Mouse (Mus musculus) kidney, adult 2 months (tissue): Measurements from ENCODE around the gene Zpr1.

ENCODE experiments used
- CTCF ChIP-seq: fragments of 200-500 bp; conservative IDR thresholded peaks from 2 replicates; pipeline ENCODE4 v1.5.1; 2011; ENCODE audit warnings: low read depth, mild to moderate bottlenecking, control low read depth, low read length, moderate library complexity, mixed read lengths; ENCODE audit not compliant: insufficient read depth, insufficient read length
- POLR2A ChIP-seq: fragments of 200-500 bp; IDR thresholded peaks from one replicate; pipeline ENCODE4 v1.6.1; 2011; ENCODE audit warnings: low read depth, low read length, control low read depth

DNA sequence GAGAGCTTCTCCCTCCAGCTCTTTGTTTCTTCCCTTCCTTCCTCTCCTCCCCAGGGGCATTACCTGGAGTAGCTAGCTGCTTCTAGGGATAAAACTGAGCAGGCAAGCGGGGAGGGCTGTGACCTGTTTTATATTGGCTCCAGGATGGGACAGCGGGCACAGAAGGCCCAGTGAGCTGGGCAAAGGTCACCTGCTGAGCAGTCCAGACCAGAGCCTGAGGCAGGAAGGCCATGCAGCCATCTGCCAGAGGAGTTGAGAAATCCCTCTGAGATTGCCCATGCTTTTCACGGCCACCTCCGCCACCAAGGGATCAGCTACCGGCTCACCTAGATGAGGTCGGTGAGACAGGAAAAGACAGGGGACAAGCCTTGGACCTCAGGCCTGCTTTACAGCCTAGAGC is 37.7 kb upstream of the Zpr1 start:
- no peak for TF ChIP-seq CTCF
- TF ChIP-seq POLR2A: no peak
